Mouse (Mus musculus) myocyte (in vitro differentiated cells): ENCODE measurements at regions not wholly inside any gene's neighbourhood (a gene's known extent, or its start where the extent isn't known, plus 50 kb on each side); places are given as distances from the start of the nearest gene placed in this dataset.

Experiments
- H3K27me3 ChIP-seq: one replicate; pipeline ENCODE4 v1.6.1; 2011; ENCODE audit not compliant: control insufficient read depth, insufficient read depth, insufficient read length
- H3K36me3 ChIP-seq: one replicate; pipeline ENCODE4 v1.6.1; 2011; ENCODE audit not compliant: control insufficient read depth, insufficient read depth
- H3K4me2 ChIP-seq: one replicate; pipeline ENCODE4 v1.6.1; 2011; ENCODE audit warnings: low read depth, control low read depth
- H3K4me3 ChIP-seq: one replicate; pipeline ENCODE4 v1.5.1; 2011; ENCODE audit warnings: mild to moderate bottlenecking, control low read depth, moderate library complexity
- H3K79me2 ChIP-seq: one replicate; pipeline ENCODE4 v1.6.1; 2011; ENCODE audit not compliant: control insufficient read depth, insufficient read depth
- H3ac ChIP-seq: one replicate; pipeline ENCODE4 v1.6.1; 2011; ENCODE audit not compliant: control insufficient read depth, insufficient read length
- CEBPB ChIP-seq: IDR thresholded peaks from 2 replicates; pipeline ENCODE4 v1.6.1; 2011; ENCODE audit warnings: mild to moderate bottlenecking, moderate library complexity; ENCODE audit not compliant: poor library complexity, insufficient read depth, severe bottlenecking
- E2F4 ChIP-seq: IDR thresholded peaks from one replicate; pipeline ENCODE4 v1.6.1; 2011; ENCODE audit warnings: mild to moderate bottlenecking, control low read depth, moderate library complexity; ENCODE audit not compliant: insufficient read depth
- MAX ChIP-seq: IDR thresholded peaks from one replicate; pipeline ENCODE4 v1.6.1; 2011; ENCODE audit warnings: low read depth, mild to moderate bottlenecking, control low read depth
- MYOD1 ChIP-seq, 3 experiments: IDR thresholded peaks; one replicate each; pipeline ENCODE4 v1.6.1; 2011; ENCODE audit warnings: control low read depth in 2 of 3, low read depth in 2 of 3, mild to moderate bottlenecking in 2 of 3, moderate library complexity in 1 of 3; ENCODE audit not compliant: insufficient read length in 2 of 3, control insufficient read depth in 1 of 3
- MYOG ChIP-seq, 3 experiments: IDR thresholded peaks; one replicate each; pipeline ENCODE4 v1.6.1; 2011; ENCODE audit warnings: control low read depth in 2 of 3, low read depth in 2 of 3, mild to moderate bottlenecking in 2 of 3; ENCODE audit not compliant: insufficient read length in 2 of 3, control insufficient read depth in 1 of 3, insufficient read depth in 1 of 3
- POLR2A ChIP-seq: IDR thresholded peaks from one replicate; pipeline ENCODE4 v1.6.1; 2011; ENCODE audit warnings: low read depth, mild to moderate bottlenecking, control low read depth, moderate library complexity; ENCODE audit not compliant: insufficient read length
- POLR2AphosphoS2 ChIP-seq: IDR thresholded peaks from one replicate; pipeline ENCODE4 v1.6.1; 2011; ENCODE audit warnings: low read depth, control low read depth; ENCODE audit not compliant: insufficient read length
- REST ChIP-seq: IDR thresholded peaks from one replicate; pipeline ENCODE4 v1.6.1; 2011; ENCODE audit warnings: mild to moderate bottlenecking, control low read depth, moderate library complexity; ENCODE audit not compliant: insufficient read depth, insufficient read length
- SRF ChIP-seq: IDR thresholded peaks from one replicate; pipeline ENCODE4 v1.6.1; 2011; ENCODE audit warnings: low read depth; ENCODE audit not compliant: control insufficient read depth, insufficient read length
- TCF12 ChIP-seq: IDR thresholded peaks from one replicate; pipeline ENCODE4 v1.6.1; 2011; ENCODE audit warnings: mild to moderate bottlenecking, control low read depth; ENCODE audit not compliant: poor library complexity, insufficient read depth, severe bottlenecking
- TCF3 ChIP-seq: IDR thresholded peaks from one replicate; pipeline ENCODE4 v1.6.1; 2011; ENCODE audit warnings: low read depth, control low read depth; ENCODE audit not compliant: insufficient read length
- USF1 ChIP-seq: IDR thresholded peaks from one replicate; pipeline ENCODE4 v1.6.1; 2011; ENCODE audit warnings: low read depth, mild to moderate bottlenecking, control low read depth, moderate library complexity

DNA sequence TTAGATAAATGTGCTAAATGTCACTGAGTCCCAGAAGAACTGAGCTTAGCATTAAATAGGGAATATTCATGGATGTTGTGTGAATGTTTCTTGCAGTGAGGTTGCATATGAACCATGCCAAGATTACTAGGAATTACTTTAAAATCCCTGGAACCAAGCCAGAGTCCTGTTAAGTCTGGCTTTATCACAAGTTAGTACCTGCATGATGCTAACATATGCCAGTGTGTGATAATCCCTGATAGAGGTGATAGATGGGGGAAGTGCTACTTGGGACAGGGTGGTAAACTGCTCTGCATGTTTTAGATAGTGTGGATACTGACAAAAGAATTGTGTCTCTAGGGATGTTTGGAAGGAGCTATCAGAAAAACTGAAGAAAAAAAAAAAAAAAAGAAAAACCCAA lies 143.5 kb upstream of the Negr1 start:
- H3K4me2 ChIP-seq, result no peak overlapping the region
- no peaks in the 10 kb centered on the region for H3K36me3 ChIP-seq
- TF ChIP-seq SRF (no peak), POLR2A (no peak), REST (no peak), CEBPB (no peak), TCF12 (no peak), E2F4 (no peak), MAX (no peak), MYOD1 (IDR thresholded peaks at IDR 0.05; ENCODE audit: control insufficient read depth in 1 of 3, insufficient read length in 2 of 3, low read depth in 2 of 3) (no peak), TCF3 (no peak), USF1 (no peak), MYOG (IDR thresholded peaks at IDR 0.05; ENCODE audit: control insufficient read depth in 1 of 3, insufficient read depth in 1 of 3, insufficient read length in 2 of 3, low read depth in 2 of 3) (no peak), POLR2AphosphoS2 (no peak)
- H3K79me2 ChIP-seq, result no peaks in the 10 kb centered on the region
- H3K27me3 ChIP-seq, result no peaks in the 10 kb centered on the region
- H3K4me3 ChIP-seq, result no peak overlapping the region
- H3ac ChIP-seq, result no peak overlapping the region

GRCm38 (mm10) chr3:156423100-156423499 lies 138.5 kb upstream of the Negr1 start:
- TF ChIP-seq MYOD1 (IDR thresholded peaks at IDR 0.05; ENCODE audit: control insufficient read depth in 1 of 3, insufficient read length in 2 of 3, low read depth in 2 of 3) (no peak), USF1 (no peak), TCF3 (no peak), CEBPB (no peak), POLR2AphosphoS2 (no peak), SRF (no peak), POLR2A (no peak), MYOG (IDR thresholded peaks at IDR 0.05; ENCODE audit: control insufficient read depth in 1 of 3, insufficient read depth in 1 of 3, insufficient read length in 2 of 3, low read depth in 2 of 3) (no peak), MAX (no peak), E2F4 (no peak), TCF12 (no peak), REST (no peak)
- no peak overlapping the region for H3K4me3 ChIP-seq
- no peak overlapping the region for H3K4me2 ChIP-seq
- no peaks in the 10 kb centered on the region for H3K36me3 ChIP-seq
- no peaks in the 10 kb centered on the region for H3K79me2 ChIP-seq
- H3K27me3 ChIP-seq, result no peaks in the 10 kb centered on the region
- no peak overlapping the region for H3ac ChIP-seq

GRCm38 (mm10) chr3:156455042-156455441 lies 106.6 kb upstream of the Negr1 start:
- Histone ChIP-seq H3K4me2 (no peak overlapping the region), H3ac (no peak overlapping the region), H3K36me3 (no peaks in the 10 kb centered on the region), H3K27me3 (no peaks in the 10 kb centered on the region), H3K4me3 (no peak overlapping the region), H3K79me2 (no peaks in the 10 kb centered on the region)
- no peak for TF ChIP-seq MAX
- no peak for TF ChIP-seq USF1
- no peak for TF ChIP-seq TCF3
- TF ChIP-seq MYOG (IDR thresholded peaks at IDR 0.05; ENCODE audit: control insufficient read depth in 1 of 3, insufficient read depth in 1 of 3, insufficient read length in 2 of 3, low read depth in 2 of 3), result no peak
- no peak for TF ChIP-seq TCF12
- no peak for TF ChIP-seq POLR2A
- no peak for TF ChIP-seq SRF

DNA sequence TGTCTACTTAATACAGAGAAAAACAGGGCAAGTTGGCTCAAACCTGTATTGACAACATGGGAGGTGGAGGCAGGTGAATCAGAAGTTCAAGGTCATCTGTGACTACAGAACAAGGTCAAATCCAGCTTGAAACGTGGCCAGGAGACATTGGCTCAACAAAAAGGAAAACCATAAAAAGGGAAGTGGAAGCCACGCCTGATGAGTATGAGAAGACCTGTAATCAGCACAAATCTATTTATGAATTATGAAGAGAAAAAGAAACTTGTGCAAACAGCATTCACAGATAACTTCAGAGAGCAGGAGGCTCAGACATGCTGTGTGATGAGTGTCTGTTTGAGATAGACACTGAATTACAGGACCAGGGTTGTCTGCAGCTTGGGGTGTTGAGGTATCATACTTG lies 98.3 kb upstream of the Negr1 start:
- Histone ChIP-seq H3K27me3 (no peaks in the 10 kb centered on the region), H3K4me2 (no peak overlapping the region), H3ac (no peak overlapping the region), H3K79me2 (no peaks in the 10 kb centered on the region), H3K36me3 (no peaks in the 10 kb centered on the region), H3K4me3 (no peak overlapping the region)
- no peak for TF ChIP-seq POLR2A
- no peak for TF ChIP-seq E2F4
- TF ChIP-seq MAX, result no peak
- no peak for TF ChIP-seq SRF
- TF ChIP-seq MYOG (IDR thresholded peaks at IDR 0.05; ENCODE audit: control insufficient read depth in 1 of 3, insufficient read depth in 1 of 3, insufficient read length in 2 of 3, low read depth in 2 of 3), result no peak

DNA sequence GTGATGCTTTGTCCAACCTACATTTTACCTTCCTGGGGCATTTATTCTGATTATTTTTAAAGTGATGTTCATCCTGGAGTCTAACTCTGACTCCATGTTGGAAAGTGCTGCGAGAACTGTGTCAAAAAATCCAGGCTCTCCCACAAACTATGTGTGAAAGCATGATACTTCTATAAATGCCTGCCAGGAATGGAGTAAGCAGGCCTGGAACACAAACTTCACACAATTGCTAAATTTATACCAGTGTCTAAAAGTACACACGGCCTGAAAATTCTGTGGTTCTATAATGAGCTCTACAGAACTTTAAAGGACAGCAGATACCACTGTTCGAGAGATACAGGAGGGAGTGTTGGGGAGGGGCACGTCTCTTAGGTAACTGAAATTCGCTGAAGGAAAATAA lies 96.0 kb upstream of the Negr1 start:
- H3ac ChIP-seq, result no peak overlapping the region
- H3K36me3 ChIP-seq, result no peaks in the 10 kb centered on the region
- no peaks in the 10 kb centered on the region for H3K27me3 ChIP-seq
- H3K4me3 ChIP-seq, result no peak overlapping the region
- no peaks in the 10 kb centered on the region for H3K79me2 ChIP-seq
- H3K4me2 ChIP-seq, result no peak overlapping the region
- no peak for TF ChIP-seq TCF3

DNA sequence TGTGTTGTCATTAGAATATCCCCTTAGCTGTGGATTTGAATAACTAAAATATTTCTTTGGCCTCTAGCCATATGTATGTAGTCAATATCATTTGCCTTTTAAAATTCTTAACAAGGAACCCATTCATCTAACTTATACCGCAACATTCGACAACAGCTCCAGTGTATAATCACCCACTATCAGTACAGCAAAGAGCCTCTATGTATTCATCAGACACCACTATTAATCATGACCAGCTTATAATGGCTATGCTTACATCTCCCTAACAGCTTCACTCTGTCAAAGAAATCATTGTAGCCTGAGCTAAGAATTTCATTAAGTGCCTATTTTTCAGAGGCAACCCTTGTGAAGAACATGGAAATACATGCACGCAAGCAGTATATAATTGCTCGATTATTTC lies 88.9 kb upstream of the Negr1 start:
- Histone ChIP-seq H3K79me2 (no peaks in the 10 kb centered on the region), H3ac (no peak overlapping the region), H3K4me2 (no peak overlapping the region), H3K27me3 (no peaks in the 10 kb centered on the region), H3K4me3 (no peak overlapping the region), H3K36me3 (no peaks in the 10 kb centered on the region)
- TF ChIP-seq TCF3 (no peak), POLR2AphosphoS2 (no peak), MYOD1 (IDR thresholded peaks at IDR 0.05; ENCODE audit: control insufficient read depth in 1 of 3, insufficient read length in 2 of 3, low read depth in 2 of 3) (no peak), POLR2A (no peak), MYOG (IDR thresholded peaks at IDR 0.05; ENCODE audit: control insufficient read depth in 1 of 3, insufficient read depth in 1 of 3, insufficient read length in 2 of 3, low read depth in 2 of 3) (no peak), MAX (no peak)
